Mouse (Mus musculus): ENCODE data around the gene Nyap1. TPM values are rescaled to one million over a fixed set of nuclear protein-coding genes. Genes with fewer than 3 reads are reported as not detected.

Gene Nyap1
- 32.7 and 41.3 TPM in 2 replicates for polyA plus RNA-seq (2015; fragmentation: Nextera tagmentation; extraction: Ambion mirVana)

DNA sequence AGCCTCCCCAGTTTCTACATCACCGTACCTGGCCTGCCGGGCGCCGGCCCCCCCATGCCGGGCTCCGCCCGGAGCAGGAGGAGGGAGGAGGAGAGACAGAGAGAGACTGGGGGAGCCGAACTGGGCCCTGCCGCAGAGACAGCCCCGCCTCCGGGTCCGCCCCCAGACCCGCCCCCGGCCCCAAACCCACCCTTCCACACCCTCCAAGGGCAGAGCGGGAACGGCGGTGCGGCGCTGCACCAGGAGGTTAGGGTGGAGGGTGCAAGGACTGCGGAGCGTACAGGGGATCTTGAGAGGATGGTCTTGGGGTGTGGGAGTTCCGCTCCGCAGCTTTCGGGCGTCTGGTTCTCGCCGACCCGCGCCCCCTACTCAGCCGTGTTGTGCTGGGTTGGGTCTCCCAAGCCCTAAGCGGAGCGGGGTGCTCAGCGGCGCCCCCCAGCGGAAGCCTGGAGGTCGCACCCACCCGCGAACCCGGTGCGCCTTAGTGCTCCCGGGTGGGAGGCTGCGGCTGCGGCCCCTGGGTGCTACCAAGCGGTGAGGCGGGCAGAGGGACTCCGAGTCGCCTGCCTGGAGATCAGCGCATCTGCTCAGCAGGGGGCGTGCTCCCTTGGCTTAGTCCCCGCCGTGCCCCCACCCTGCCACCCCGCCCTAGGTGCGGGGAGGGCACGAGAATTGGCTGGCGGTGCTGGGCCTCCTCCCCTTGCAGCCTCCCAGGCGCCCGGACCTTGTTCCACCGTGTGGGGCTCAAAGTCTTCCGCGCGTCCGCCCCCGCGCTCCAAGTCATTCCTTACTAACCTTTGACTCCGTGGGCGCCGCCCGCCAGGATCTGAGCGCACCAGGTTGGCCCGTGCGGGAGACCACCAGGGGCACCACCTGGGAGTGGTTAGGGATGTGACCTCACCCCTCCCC lies at the start of gene Nyap1:
Nyap1 (minus strand) TSS at position 585 of the 909 bp plus-strand sequence.
- ATAC-seq (ENCODE audit: low FRiP score) = peak; percentile 88
- H3K9me3 ChIP-seq (replicated peaks) = no peaks in the 10 kb centered on the region
- peak within 1 kb of the TSS; percentile 70 for H3K4me3 ChIP-seq (replicated peaks)
- no peaks in the 10 kb centered on the region for H3K27me3 ChIP-seq (replicated peaks)
- H3K36me3 ChIP-seq = peaks cover 7% of the 10 kb centered on the region
- peaks cover 48% of the 10 kb centered on the region for H3K4me1 ChIP-seq
- H3K27ac ChIP-seq (replicated peaks) = peak within 1 kb of the TSS; percentile 88
- under 1% methylated on average over 63 of the region's 71 CpGs for WGBS
- H3K9ac ChIP-seq (replicated peaks) = peak within 1 kb of the TSS; percentile 76
- peak within 1 kb of the TSS; percentile 94 for H3K4me2 ChIP-seq

DNA sequence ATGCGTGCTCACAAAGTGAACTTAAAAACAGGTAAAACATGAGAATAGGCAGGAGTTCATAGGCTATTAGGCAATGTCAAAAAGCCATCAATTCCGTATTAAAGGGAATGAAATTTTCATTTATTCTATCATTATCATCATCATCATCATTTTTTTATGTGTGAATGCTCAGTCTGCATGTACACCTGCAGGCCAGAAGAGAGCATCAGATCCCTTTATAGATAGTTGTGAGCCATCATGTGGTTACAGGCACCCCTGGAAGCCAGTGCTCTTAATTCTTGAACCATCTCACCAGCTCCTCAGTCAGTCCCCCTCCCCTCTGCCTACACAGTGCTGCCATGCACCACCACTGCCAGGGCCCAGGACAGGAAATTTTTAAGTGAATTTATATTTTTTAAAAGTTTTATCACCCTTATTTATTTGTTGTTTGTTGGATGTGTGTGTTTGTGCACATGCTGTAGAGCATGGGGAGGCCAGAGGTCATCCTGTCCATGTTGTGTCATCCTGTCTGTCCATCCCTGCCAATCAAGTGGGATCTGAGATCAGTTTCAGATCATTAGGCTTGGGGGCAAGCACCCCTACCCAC lies 47.6 kb upstream of the Nyap1 start:
- Histone ChIP-seq H3K9ac (replicated peaks) (no peak overlapping the region), H3K4me1 (peaks cover 20% of the 10 kb centered on the region), H3K4me3 (replicated peaks) (no peak overlapping the region), H3K27me3 (replicated peaks) (no peaks in the 10 kb centered on the region), H3K4me2 (no peak overlapping the region), H3K9me3 (replicated peaks) (no peaks in the 10 kb centered on the region), H3K36me3 (no peaks in the 10 kb centered on the region; the same call in 1 of the 2 replicates), H3K27ac (replicated peaks) (no peak overlapping the region)
- ATAC-seq (ENCODE audit: low FRiP score) = no peak
- 93% methylated on average over 2 of the region's 2 CpGs for WGBS

GRCm38 (mm10) chr5:137788171-137788570 lies 46.8 kb upstream of the Nyap1 start:
- WGBS = 74% methylated on average over 24 of the region's 24 CpGs
- Histone ChIP-seq H3K9me3 (replicated peaks) (no peaks in the 10 kb centered on the region), H3K36me3 (peaks cover 7% of the 10 kb centered on the region), H3K4me3 (replicated peaks) (peak overlapping the region; percentile 69), H3K4me1 (peaks cover 29% of the 10 kb centered on the region), H3K9ac (replicated peaks) (no peak overlapping the region), H3K4me2 (peak overlapping the region; percentile 92), H3K27me3 (replicated peaks) (no peaks in the 10 kb centered on the region), H3K27ac (replicated peaks) (no peak overlapping the region; the same call in 1 of the 2 replicates)
- no peak for ATAC-seq (ENCODE audit: low FRiP score)

- Histone ChIP-seq H3K4me3 (replicated peaks) (peak within 1 kb of the TSS; percentile 69), H3K27me3 (replicated peaks) (no peaks in the 10 kb centered on the region), H3K36me3 (peaks cover 15% of the 10 kb centered on the region), H3K27ac (replicated peaks) (peak within 1 kb of the TSS; percentile 99), H3K9me3 (replicated peaks) (no peaks in the 10 kb centered on the region), H3K4me2 (peak within 1 kb of the TSS; percentile 92), H3K4me1 (peaks cover 37% of the 10 kb centered on the region), H3K9ac (replicated peaks) (peak within 1 kb of the TSS; percentile 79)
- peak; percentile 75 for ATAC-seq (ENCODE audit: low FRiP score)
- WGBS = under 1% methylated on average over 47 of the region's 48 CpGs
Measured at GRCm38 (mm10) chr5:137787151-137787928, 45.9 kb upstream of the Nyap1 start, which contains the start of the genes Mepce and Zcwpw1. Gene Mepce, minus strand, starts transcription at chr5:137787655. Gene Zcwpw1, plus strand, starts transcription at chr5:137787798.

- no peaks in the 10 kb centered on the region for H3K9me3 ChIP-seq (replicated peaks)
- peak; percentile 90 for ATAC-seq (ENCODE audit: low FRiP score)
- under 1% methylated on average over 79 of the region's 79 CpGs for WGBS
- peaks cover 48% of the 10 kb centered on the region for H3K4me1 ChIP-seq
- no peaks in the 10 kb centered on the region for H3K27me3 ChIP-seq (replicated peaks)
- peak overlapping the region; percentile 99 for H3K27ac ChIP-seq (replicated peaks)
- H3K9ac ChIP-seq (replicated peaks) = peak overlapping the region; percentile 79
- peak overlapping the region; percentile 92 for H3K4me2 ChIP-seq
- H3K36me3 ChIP-seq = peaks cover 25% of the 10 kb centered on the region
- peak overlapping the region; percentile 69 for H3K4me3 ChIP-seq (replicated peaks)
Measured at GRCm38 (mm10) chr5:137786109-137786942, 44.9 kb upstream of the Nyap1 start.

- H3K27me3 ChIP-seq (replicated peaks) = no peaks in the 10 kb centered on the region
- H3K9ac ChIP-seq (replicated peaks) = peak overlapping the region; percentile 79
- H3K4me1 ChIP-seq = peaks cover 53% of the 10 kb centered on the region
- H3K9me3 ChIP-seq (replicated peaks) = no peaks in the 10 kb centered on the region
- WGBS = 2% methylated on average over 61 of the region's 62 CpGs
- H3K4me3 ChIP-seq (replicated peaks) = peak overlapping the region; percentile 69
- peak overlapping the region; percentile 99 for H3K27ac ChIP-seq (replicated peaks)
- peaks cover 34% of the 10 kb centered on the region for H3K36me3 ChIP-seq
- ATAC-seq (ENCODE audit: low FRiP score) = peak; percentile 12
- peak overlapping the region; percentile 92 for H3K4me2 ChIP-seq
Measured at GRCm38 (mm10) chr5:137785164-137786031, 44.0 kb upstream of the Nyap1 start.

- Histone ChIP-seq H3K27me3 (replicated peaks) (no peaks in the 10 kb centered on the region), H3K9ac (replicated peaks) (peak overlapping the region; percentile 79), H3K4me1 (peaks cover 62% of the 10 kb centered on the region), H3K27ac (replicated peaks) (no peak overlapping the region), H3K4me3 (replicated peaks) (peak overlapping the region; percentile 69), H3K36me3 (peaks cover 38% of the 10 kb centered on the region), H3K4me2 (peak overlapping the region; percentile 92), H3K9me3 (replicated peaks) (no peaks in the 10 kb centered on the region)
- 80% methylated on average over 14 of the region's 14 CpGs for WGBS
- no peak for ATAC-seq (ENCODE audit: low FRiP score)
Measured at GRCm38 (mm10) chr5:137784546-137784945, 43.1 kb upstream of the Nyap1 start.

- peak overlapping the region; percentile 92 for H3K4me2 ChIP-seq
- no peak for ATAC-seq (ENCODE audit: low FRiP score)
- peak overlapping the region; percentile 58; the same call in 1 of the 2 replicates for H3K27ac ChIP-seq (replicated peaks)
- H3K27me3 ChIP-seq (replicated peaks) = no peaks in the 10 kb centered on the region
- H3K9ac ChIP-seq (replicated peaks) = peak overlapping the region; percentile 79
- no peaks in the 10 kb centered on the region for H3K9me3 ChIP-seq (replicated peaks)
- peaks cover 38% of the 10 kb centered on the region for H3K36me3 ChIP-seq
- H3K4me1 ChIP-seq = peaks cover 66% of the 10 kb centered on the region
- WGBS = 64% methylated on average over 9 of the region's 9 CpGs
- peak overlapping the region; percentile 69 for H3K4me3 ChIP-seq (replicated peaks)
Measured at GRCm38 (mm10) chr5:137783901-137784540, 42.6 kb upstream of the Nyap1 start.

DNA sequence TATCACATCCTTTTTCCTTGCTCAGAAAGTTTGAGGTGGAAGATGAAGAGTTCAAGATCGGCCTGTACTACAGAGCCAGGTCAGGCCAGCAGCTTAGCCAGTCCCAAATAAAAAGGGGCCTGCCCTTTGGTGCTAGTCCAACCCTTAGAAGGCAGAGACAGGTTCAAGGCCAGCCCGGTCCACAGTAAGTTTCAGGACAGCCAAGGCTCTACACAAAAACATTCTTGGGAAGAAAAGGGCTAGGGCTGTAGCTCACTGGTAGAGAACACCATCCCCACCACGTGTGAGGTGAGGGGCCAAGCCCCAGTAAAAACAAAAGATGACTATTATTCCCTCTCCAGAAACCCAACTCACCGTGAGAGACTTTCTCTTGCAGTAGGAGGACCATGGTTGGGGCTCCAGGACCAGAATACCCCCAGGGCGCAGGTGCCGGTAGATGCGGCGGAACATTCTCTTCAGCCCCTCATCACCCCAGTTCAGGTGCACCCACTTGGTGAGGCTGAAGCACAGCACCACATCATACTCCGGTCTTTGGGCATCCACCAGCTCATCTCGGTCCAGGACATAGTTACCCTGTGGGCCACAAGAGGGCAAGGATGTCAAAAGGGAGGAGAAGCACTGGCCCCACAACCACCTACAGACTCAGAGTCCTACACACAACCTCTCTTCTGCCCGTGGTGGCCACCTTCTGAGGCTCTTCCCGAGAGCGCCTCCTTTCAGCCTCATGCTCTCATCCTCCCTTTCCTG lies 41.5 kb upstream of the Nyap1 start:
- Histone ChIP-seq H3K9me3 (replicated peaks) (no peaks in the 10 kb centered on the region), H3K4me1 (peaks cover 66% of the 10 kb centered on the region), H3K27me3 (replicated peaks) (no peaks in the 10 kb centered on the region), H3K36me3 (peaks cover 38% of the 10 kb centered on the region), H3K9ac (replicated peaks) (peak overlapping the region; percentile 79), H3K4me2 (peak overlapping the region; percentile 92), H3K27ac (replicated peaks) (peak overlapping the region; percentile 58; the same call in 1 of the 2 replicates), H3K4me3 (replicated peaks) (peak overlapping the region; percentile 69)
- ATAC-seq (ENCODE audit: low FRiP score) = no peak
- 82% methylated on average over 13 of the region's 13 CpGs for WGBS

Measured in neural tube, embryonic 15.5 days (tissue).